Mouse (Mus musculus): ENCODE measurements around the gene Maml3. TPM values are rescaled to one million over a fixed set of nuclear protein-coding genes. Genes with fewer than 3 reads are reported as not detected.

Maml3 gene
- polyA plus RNA-seq, 1 experiment from 2014 or later = 5.6 TPM

DNA sequence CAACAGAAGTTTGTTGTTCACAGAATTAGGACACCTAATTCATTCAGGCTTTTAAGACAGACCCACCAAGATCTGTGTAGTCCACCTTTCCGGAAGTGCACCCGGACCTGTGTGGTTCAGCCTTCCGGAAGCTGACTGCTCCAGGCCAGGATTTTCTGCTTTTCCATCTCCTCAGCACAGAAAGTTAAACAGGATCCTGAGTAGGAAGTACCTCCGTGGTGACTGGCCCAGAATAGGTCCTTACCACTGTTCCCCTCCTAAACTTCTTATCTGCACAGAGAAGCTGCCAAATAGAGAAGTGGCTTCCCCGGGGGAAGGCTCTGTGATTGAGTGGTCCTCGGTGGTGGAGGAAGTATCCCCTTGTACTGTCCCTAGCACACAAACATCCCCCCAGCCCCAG lies 442.3 kb downstream of the Maml3 start:
- TF ChIP-seq EP300 (IDR thresholded peaks at IDR 0.05) = no peak
- Histone ChIP-seq H3K36me3 (ENCODE audit: insufficient read depth, low read length) (no peaks in the 10 kb centered on the region), H3K4me3 (ENCODE audit: low read depth, low read length) (no peak overlapping the region), H3K27me3 (replicated peaks; ENCODE audit: insufficient read depth, low read length) (no peaks in the 10 kb centered on the region), H3K4me2 (replicated peaks; ENCODE audit: low read depth, low read length) (no peak overlapping the region), H3K9me3 (ENCODE audit: low read length) (no peaks in the 10 kb centered on the region), H3K27ac (ENCODE audit: low read length) (no peak overlapping the region), H3K9ac (replicated peaks; ENCODE audit: low read depth) (no peak overlapping the region), H3K4me1 (ENCODE audit: insufficient read depth, low read depth, low read length) (no peaks in the 10 kb centered on the region; the same call in 1 of the 2 replicates)
- ATAC-seq = peak; percentile 42
- DNase-seq (ENCODE audit: low spot score) = peak; percentile 39
- 13% methylated on average over 6 of the region's 6 CpGs for WGBS

DNA sequence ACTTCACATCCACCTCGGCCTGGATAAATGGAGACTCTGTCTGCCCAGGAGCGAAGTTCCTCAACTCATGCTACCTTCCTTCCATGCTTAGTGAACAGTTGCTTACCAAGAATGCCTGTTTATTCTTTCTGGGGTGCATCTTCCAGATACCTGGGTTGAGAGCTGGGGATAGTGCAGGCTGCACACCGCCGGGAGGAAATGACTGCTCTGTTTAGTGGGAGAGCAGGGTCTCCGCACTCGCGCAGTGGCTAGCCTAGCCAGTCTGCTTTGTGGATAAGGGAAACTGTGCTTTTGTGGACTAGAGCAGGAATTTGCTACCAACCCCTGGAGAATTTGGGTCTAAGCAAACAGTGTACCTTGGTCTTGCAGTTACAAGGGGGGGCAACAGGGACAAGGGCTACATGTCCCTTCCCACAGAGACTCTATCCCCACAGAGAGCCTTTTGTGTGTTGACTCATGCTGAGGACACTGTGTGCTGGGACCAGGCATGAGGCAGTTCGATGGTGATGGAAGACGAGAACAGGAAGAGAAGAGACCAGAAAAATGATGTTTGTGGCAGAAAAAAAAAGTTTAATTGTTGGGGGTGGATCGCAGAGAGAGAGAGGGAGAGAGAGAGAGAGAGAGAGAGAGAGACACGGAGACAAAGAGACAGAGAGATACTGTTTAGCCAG lies 442.9 kb downstream of the Maml3 start:
- ATAC-seq (0 out of 2 replicates have a peak, but pooled peaks have one; percentile 32), DNase-seq (ENCODE audit: low spot score) (no peak)
- H3K36me3 ChIP-seq (ENCODE audit: insufficient read depth, low read length) = no peaks in the 10 kb centered on the region
- no peak overlapping the region for H3K9ac ChIP-seq (replicated peaks; ENCODE audit: low read depth)
- H3K27ac ChIP-seq (ENCODE audit: low read length) = no peak overlapping the region; the same call in 1 of the 2 replicates
- H3K4me3 ChIP-seq (ENCODE audit: low read depth, low read length) = no peak overlapping the region; the same call in 1 of the 2 replicates
- no peak overlapping the region for H3K4me2 ChIP-seq (replicated peaks; ENCODE audit: low read depth, low read length)
- 48% methylated on average over 11 of the region's 11 CpGs for WGBS
- TF ChIP-seq EP300 (IDR thresholded peaks at IDR 0.05) (no peak), CTCF (IDR thresholded peaks at IDR 0.05) (no peak)
- H3K4me1 ChIP-seq (ENCODE audit: insufficient read depth, low read depth, low read length) = no peaks in the 10 kb centered on the region; the same call in 1 of the 2 replicates
- H3K27me3 ChIP-seq (replicated peaks; ENCODE audit: insufficient read depth, low read length) = no peaks in the 10 kb centered on the region
- no peaks in the 10 kb centered on the region for H3K9me3 ChIP-seq (ENCODE audit: low read length)

DNA sequence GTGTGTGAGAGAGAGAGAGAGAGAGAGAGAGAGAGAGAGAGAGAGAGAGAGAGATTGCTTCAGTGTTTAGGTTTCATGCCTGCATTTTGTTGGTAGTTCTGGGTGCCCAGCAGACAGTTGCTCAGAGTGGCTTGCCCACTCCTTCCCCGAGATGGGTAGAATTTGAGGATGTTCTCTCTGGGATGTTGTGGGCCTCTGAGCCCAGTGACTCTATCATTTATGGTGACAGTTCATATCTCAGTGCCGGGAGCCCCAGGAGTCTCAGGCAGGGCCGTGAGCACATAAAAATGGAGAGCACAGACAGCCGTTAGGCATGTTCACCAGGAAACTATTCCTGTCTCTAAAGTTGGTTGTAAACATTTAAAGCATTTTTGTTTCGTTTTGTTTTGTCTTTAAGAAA lies 443.5 kb downstream of the Maml3 start:
- no peak overlapping the region for H3K4me2 ChIP-seq (replicated peaks; ENCODE audit: low read depth, low read length)
- ATAC-seq = no peak
- H3K4me3 ChIP-seq (ENCODE audit: low read depth, low read length) = no peak overlapping the region
- TF ChIP-seq EP300 (IDR thresholded peaks at IDR 0.05) (no peak), CTCF (IDR thresholded peaks at IDR 0.05) (no peak)
- no peaks in the 10 kb centered on the region for H3K36me3 ChIP-seq (ENCODE audit: insufficient read depth, low read length)
- DNase-seq (ENCODE audit: low spot score) = no peak
- 28% methylated on average over 5 of the region's 5 CpGs for whole genome bisulfite sequencing
- no peaks in the 10 kb centered on the region for H3K9me3 ChIP-seq (ENCODE audit: low read length)
- no peak overlapping the region for H3K9ac ChIP-seq (replicated peaks; ENCODE audit: low read depth)
- H3K4me1 ChIP-seq (ENCODE audit: insufficient read depth, low read depth, low read length) = no peaks in the 10 kb centered on the region; the same call in 1 of the 2 replicates
- H3K27ac ChIP-seq (ENCODE audit: low read length) = peak overlapping the region; percentile 20; the same call in 1 of the 2 replicates
- no peaks in the 10 kb centered on the region for H3K27me3 ChIP-seq (replicated peaks; ENCODE audit: insufficient read depth, low read length)

DNA sequence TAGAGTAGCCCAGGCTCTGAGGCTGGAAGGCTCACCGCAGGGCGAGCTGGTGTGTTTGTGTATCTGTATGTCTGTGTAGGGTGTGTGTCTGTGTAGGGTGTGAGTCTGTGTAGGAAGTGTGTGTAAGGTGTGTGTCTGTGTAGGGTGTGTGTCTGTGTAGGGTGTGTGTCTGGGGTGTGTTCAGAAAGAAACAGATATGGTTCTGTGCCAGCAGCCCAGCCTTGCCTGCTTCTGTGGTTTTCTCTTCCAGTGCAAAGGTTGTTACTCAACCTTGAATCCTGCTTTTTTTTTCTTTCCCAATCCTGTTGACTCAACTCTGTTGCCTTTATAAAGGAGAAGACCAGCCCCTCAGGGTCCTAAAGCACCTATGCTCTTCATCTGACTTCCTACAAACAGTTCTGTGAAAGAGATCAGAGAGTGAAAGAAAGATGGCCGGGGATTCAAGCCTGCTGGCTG lies 444.0 kb downstream of the Maml3 start:
- H3K36me3 ChIP-seq (ENCODE audit: insufficient read depth, low read length) = no peaks in the 10 kb centered on the region
- H3K4me1 ChIP-seq (ENCODE audit: insufficient read depth, low read depth, low read length) = no peaks in the 10 kb centered on the region; the same call in 1 of the 2 replicates
- ATAC-seq (peak; percentile 54), DNase-seq (ENCODE audit: low spot score) (peak; percentile 88)
- H3K27me3 ChIP-seq (replicated peaks; ENCODE audit: insufficient read depth, low read length) = no peaks in the 10 kb centered on the region
- H3K4me3 ChIP-seq (ENCODE audit: low read depth, low read length) = no peak overlapping the region
- H3K4me2 ChIP-seq (replicated peaks; ENCODE audit: low read depth, low read length) = no peak overlapping the region
- no peaks in the 10 kb centered on the region for H3K9me3 ChIP-seq (ENCODE audit: low read length)
- H3K9ac ChIP-seq (replicated peaks; ENCODE audit: low read depth) = no peak overlapping the region
- WGBS = 67% methylated on average over 3 of the region's 3 CpGs
- TF ChIP-seq CTCF (IDR thresholded peaks at IDR 0.05) = no peak
- no peak for TF ChIP-seq EP300 (IDR thresholded peaks at IDR 0.05)
- no peak overlapping the region for H3K27ac ChIP-seq (ENCODE audit: low read length)

DNA sequence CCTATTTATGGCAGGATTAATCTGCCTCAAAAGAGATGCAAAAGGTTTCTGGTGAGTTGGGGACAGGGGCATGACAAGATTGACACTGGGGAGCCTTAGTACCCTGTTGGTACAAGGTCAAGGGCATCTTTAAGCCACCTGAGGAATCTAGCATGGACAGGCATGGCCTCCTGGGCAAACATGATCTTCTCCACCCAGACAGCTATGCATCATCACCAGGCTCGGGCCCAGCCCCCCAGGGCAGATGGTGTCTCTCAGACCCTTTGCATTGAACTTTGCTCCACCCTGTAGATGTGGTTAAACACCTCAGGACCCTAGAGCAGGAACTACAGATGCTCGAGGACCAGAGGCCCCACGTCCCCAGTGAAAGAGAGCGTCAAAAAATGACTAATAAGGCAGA lies 444.8 kb downstream of the Maml3 start, which contains the start of gene Mgst2:
Mgst2 (plus strand) TSS at position 301 of the 400 bp plus-strand sequence.
- WGBS = 52% methylated on average over 4 of the region's 4 CpGs
- H3K9me3 ChIP-seq (ENCODE audit: low read length) = no peaks in the 10 kb centered on the region
- no peak within 1 kb of the TSS for H3K4me3 ChIP-seq (ENCODE audit: low read depth, low read length)
- DNase-seq (ENCODE audit: low spot score) = no peak
- H3K4me2 ChIP-seq (replicated peaks; ENCODE audit: low read depth, low read length) = no peak within 1 kb of the TSS
- H3K9ac ChIP-seq (replicated peaks; ENCODE audit: low read depth) = no peak within 1 kb of the TSS
- no peaks in the 10 kb centered on the region; the same call in 1 of the 2 replicates for H3K4me1 ChIP-seq (ENCODE audit: insufficient read depth, low read depth, low read length)
- H3K36me3 ChIP-seq (ENCODE audit: insufficient read depth, low read length) = no peaks in the 10 kb centered on the region
- no peak for TF ChIP-seq EP300 (IDR thresholded peaks at IDR 0.05)
- no peak for TF ChIP-seq CTCF (IDR thresholded peaks at IDR 0.05)
- no peaks in the 10 kb centered on the region for H3K27me3 ChIP-seq (replicated peaks; ENCODE audit: insufficient read depth, low read length)
- no peak for ATAC-seq
- H3K27ac ChIP-seq (ENCODE audit: low read length) = peak within 1 kb of the TSS; percentile 20; the same call in 1 of the 2 replicates

DNA sequence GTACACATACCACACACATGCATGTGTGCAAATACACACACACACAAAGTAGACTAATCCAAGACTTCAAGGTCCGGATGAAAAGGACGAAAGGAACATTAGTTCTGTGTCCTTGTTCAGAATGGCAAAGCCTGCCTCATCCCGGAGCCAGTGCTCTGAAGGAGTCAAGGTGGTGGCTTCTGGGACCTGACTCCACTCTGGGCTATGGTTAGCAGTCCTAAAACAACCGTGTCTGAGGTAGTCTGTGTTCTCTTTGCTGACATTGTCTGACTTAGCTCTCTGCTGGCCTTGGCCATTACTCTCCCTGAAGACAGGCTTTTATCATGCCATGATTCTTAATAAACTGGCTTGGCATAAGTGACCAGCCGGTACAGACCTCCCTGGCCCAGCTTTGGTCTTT lies 445.5 kb downstream of the Maml3 start:
- Histone ChIP-seq H3K9ac (replicated peaks; ENCODE audit: low read depth) (no peak overlapping the region), H3K4me3 (ENCODE audit: low read depth, low read length) (no peak overlapping the region), H3K4me2 (replicated peaks; ENCODE audit: low read depth, low read length) (no peak overlapping the region), H3K27ac (ENCODE audit: low read length) (no peak overlapping the region), H3K36me3 (ENCODE audit: insufficient read depth, low read length) (no peaks in the 10 kb centered on the region), H3K9me3 (ENCODE audit: low read length) (no peaks in the 10 kb centered on the region), H3K27me3 (replicated peaks; ENCODE audit: insufficient read depth, low read length) (no peaks in the 10 kb centered on the region), H3K4me1 (ENCODE audit: insufficient read depth, low read depth, low read length) (no peaks in the 10 kb centered on the region; the same call in 1 of the 2 replicates)
- no peak for DNase-seq (ENCODE audit: low spot score)
- ATAC-seq = no peak
- no peak for TF ChIP-seq CTCF (IDR thresholded peaks at IDR 0.05)
- no peak for TF ChIP-seq EP300 (IDR thresholded peaks at IDR 0.05)
- WGBS = 85% methylated on average over 5 of the region's 5 CpGs

Measured in lung, postnatal 0 days (tissue).